Mouse (Mus musculus) ES-E14 (cell line): ENCODE measurements at regions not wholly inside any gene's neighbourhood (a gene's known extent, or its start where the extent isn't known, plus 50 kb on each side); places are given as distances from the start of the nearest gene placed in this dataset.

ENCODE experiments used
- DNase-seq: peaks from one replicate; pipeline ENCODE4 v3.0.0-alpha.2; 2013; ENCODE audit warnings: low read depth, low spot score
- H3K27ac ChIP-seq: 2 replicates; pipeline ENCODE4 v1.5.1; 2012; ENCODE audit warnings: low read depth, mild to moderate bottlenecking, low read length, moderate library complexity, mixed read lengths; ENCODE audit not compliant: poor library complexity, insufficient read depth, severe bottlenecking
- H3K36me3 ChIP-seq: 2 replicates; pipeline ENCODE4 v1.6.1; 2012; ENCODE audit warnings: mild to moderate bottlenecking, low read length, moderate library complexity, mixed read lengths; ENCODE audit not compliant: control insufficient read depth, poor library complexity, insufficient read depth, severe bottlenecking
- H3K4me1 ChIP-seq, 2 experiments: fragments of 150-350 bp in 1 of 2; sonication (generic) in 1 of 2; 2 replicates each; pipeline ENCODE4 v1.6.1; 2012; ENCODE audit warnings: low read length in 2 of 2, mild to moderate bottlenecking in 1 of 2, mixed read lengths in 1 of 2; ENCODE audit not compliant: control insufficient read depth in 2 of 2, insufficient read depth in 2 of 2, poor library complexity in 1 of 2
- H3K4me3 ChIP-seq, 2 experiments: fragments of 150-350 bp in 1 of 2; sonication (generic) in 1 of 2; 2 replicates each; pipeline ENCODE4 v1.5.1; 2012; ENCODE audit warnings: low read length in 2 of 2, low read depth in 1 of 2, mild to moderate bottlenecking in 1 of 2, mixed read lengths in 1 of 2; ENCODE audit not compliant: insufficient read depth in 1 of 2, poor library complexity in 1 of 2, severe bottlenecking in 1 of 2
- H3K9ac ChIP-seq: 2 replicates; pipeline ENCODE4 v1.6.1; 2012; ENCODE audit warnings: low read depth, mild to moderate bottlenecking, low read length, mixed read lengths; ENCODE audit not compliant: poor library complexity, insufficient read depth, severe bottlenecking
- H3K9me3 ChIP-seq: fragments of 150-350 bp; sonication (generic); 2 replicates; pipeline ENCODE4 v1.6.1; 2012; ENCODE audit warnings: low read depth, mild to moderate bottlenecking, low read length; ENCODE audit not compliant: control insufficient read depth, insufficient read depth
- CHD2 ChIP-seq: IDR thresholded peaks from 2 replicates; pipeline ENCODE4 v1.6.1; 2014; ENCODE audit warnings: mild to moderate bottlenecking, low read depth, low read length, inconsistent platforms
- HCFC1 ChIP-seq: IDR thresholded peaks from 2 replicates; pipeline ENCODE4 v1.6.1; 2012; ENCODE audit warnings: low read length, inconsistent platforms, borderline replicate concordance; ENCODE audit not compliant: insufficient read depth
- MAFK ChIP-seq: IDR thresholded peaks from 2 replicates; pipeline ENCODE4 v1.6.1; 2014; ENCODE audit warnings: mild to moderate bottlenecking, low read depth, low read length, inconsistent platforms; ENCODE audit not compliant: insufficient read depth
- ZC3H11A ChIP-seq: IDR thresholded peaks from 2 replicates; pipeline ENCODE4 v1.6.1; 2012; ENCODE audit warnings: low read depth, mild to moderate bottlenecking, inconsistent platforms, low read length, borderline replicate concordance
- ZNF384 ChIP-seq: IDR thresholded peaks from 2 replicates; pipeline ENCODE4 v1.6.1; 2012; ENCODE audit warnings: low read depth, low read length, inconsistent platforms
- in situ Hi-C, 2 experiments: fragments of 600-800 bp; cut with MboI; formaldehyde crosslinking; loops; one replicate each; pipeline ENCODE4 v1.15.1; 2025; ENCODE audit warnings: low sequenced_read_pairs in 2 of 2, inconsistent platforms in 1 of 2; ENCODE audit not compliant: unreplicated experiment in 2 of 2

DNA sequence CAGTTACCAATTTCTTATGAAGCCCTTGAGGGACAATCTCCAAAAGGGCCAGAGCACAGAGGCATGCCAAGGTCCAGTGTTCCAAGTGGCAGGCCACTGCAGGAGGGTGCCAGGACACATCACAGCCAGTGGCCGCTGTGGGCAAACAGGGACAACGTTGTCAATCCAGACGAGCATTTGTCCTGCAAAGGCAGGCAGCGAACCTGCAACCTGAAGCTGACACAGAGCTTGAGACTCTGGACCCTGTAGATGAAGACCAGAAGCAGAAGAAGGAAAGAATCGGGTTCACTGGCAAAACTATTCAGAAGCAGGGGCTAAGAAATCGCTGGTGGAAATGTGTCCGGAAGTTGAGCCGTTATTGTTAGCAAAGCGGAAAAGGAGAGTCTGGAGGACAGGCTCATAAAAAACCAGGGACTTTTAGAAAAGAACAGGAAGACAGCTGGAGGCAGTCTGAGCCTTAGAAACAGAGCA, 87.3 kb upstream of the Hmcn1 start:
- peaks cover 8% of the 10 kb centered on the region in 2 experiments for H3K4me1 ChIP-seq
- no peak overlapping the region for H3K9ac ChIP-seq
- H3K36me3 ChIP-seq = no peaks in the 10 kb centered on the region
- H3K4me3 ChIP-seq = 0 out of 4 replicates have a peak overlapping the region, but pooled peaks of 1 of the 2 experiments have one; percentile 1
- in situ Hi-C loops = loop anchor here in 1 of 2 experiments (25.0 kb wide), 1 partner anchor 257 kb away; the partner anchor contains the start of gene Ivns1abp
- DNase-seq = no peak
- TF ChIP-seq HCFC1 (no peak), ZNF384 (no peak), CHD2 (no peak), ZC3H11A (no peak), MAFK (no peak)
- H3K9me3 ChIP-seq = no peaks in the 10 kb centered on the region
- peak overlapping the region; percentile 73; the same call in 1 of the 2 replicates for H3K27ac ChIP-seq

DNA sequence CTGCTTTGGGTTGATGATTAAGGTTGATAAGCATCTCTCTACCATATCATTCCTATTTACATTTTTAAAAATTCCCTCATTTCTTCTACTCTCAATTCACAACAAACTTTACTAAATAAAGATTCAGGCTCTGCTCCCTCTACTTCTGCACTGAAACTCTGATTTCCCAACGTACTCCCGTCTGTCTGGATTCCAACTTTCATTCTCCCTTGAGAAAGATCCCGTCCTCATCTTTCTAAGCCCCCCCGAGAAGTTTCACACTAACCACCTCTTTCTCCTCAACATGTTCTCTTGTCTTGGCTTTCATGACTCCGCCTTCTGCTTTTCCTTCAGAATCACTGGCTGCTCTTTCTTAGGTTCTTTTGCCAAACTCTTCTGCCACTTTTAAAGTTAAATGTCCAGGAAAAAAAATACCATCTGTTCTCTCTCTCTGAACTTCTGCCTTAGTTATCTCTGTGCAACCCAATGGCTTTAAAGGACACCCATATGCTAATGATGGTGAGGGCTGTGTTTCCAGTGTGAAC, 89.3 kb upstream of the Hmcn1 start:
- in situ Hi-C loops = loop anchor here in 1 of 2 experiments (25.0 kb wide), 1 partner anchor 255 kb away; the partner anchor contains the start of gene Ivns1abp
- no peak for DNase-seq

DNA sequence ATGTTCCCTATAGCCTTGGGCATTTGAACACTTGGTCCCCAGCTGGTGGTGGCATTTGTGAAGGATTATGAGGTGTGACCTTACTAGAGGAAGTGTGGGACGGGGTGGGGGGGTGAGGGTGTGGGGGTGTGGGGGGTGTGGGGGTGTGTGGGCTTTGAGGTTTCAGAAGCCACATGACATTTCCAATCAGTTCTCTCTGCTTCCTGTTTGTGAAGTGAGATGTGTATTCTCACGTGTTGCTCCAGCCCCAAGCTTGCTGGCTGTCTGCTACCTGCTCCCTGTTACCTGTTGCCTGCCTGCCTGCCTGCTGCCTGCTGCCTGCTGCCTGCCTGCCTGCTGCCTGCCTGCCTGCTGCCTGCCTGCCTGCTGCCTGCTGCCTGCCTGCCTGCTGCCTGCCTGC, 90.6 kb upstream of the Hmcn1 start:
- in situ Hi-C loops = loop anchor here in 1 of 2 experiments (25.0 kb wide), 1 partner anchor 253 kb away; the partner anchor contains the start of gene Ivns1abp
- no peak for DNase-seq
- no peaks in the 10 kb centered on the region for H3K36me3 ChIP-seq
- TF ChIP-seq MAFK (no peak), HCFC1 (no peak)
- H3K27ac ChIP-seq = no peak overlapping the region
- H3K4me3 ChIP-seq = no peak overlapping the region
- H3K9me3 ChIP-seq = no peaks in the 10 kb centered on the region
- H3K4me1 ChIP-seq = peaks cover 8 to 12% of the 10 kb centered on the region in 2 experiments
- H3K9ac ChIP-seq = no peak overlapping the region

More for the DNA sequence above, 89.3 kb upstream of the Hmcn1 start:
- Histone ChIP-seq H3K4me1 (peaks cover 8 to 12% of the 10 kb centered on the region in 2 experiments), H3K9me3 (no peaks in the 10 kb centered on the region), H3K4me3 (no peak overlapping the region), H3K36me3 (no peaks in the 10 kb centered on the region), H3K27ac (no peak overlapping the region), H3K9ac (no peak overlapping the region)
- TF ChIP-seq MAFK = no peak
- no peak for TF ChIP-seq ZC3H11A
- TF ChIP-seq CHD2 = no peak
- TF ChIP-seq ZNF384 = no peak
- TF ChIP-seq HCFC1 = no peak

DNA sequence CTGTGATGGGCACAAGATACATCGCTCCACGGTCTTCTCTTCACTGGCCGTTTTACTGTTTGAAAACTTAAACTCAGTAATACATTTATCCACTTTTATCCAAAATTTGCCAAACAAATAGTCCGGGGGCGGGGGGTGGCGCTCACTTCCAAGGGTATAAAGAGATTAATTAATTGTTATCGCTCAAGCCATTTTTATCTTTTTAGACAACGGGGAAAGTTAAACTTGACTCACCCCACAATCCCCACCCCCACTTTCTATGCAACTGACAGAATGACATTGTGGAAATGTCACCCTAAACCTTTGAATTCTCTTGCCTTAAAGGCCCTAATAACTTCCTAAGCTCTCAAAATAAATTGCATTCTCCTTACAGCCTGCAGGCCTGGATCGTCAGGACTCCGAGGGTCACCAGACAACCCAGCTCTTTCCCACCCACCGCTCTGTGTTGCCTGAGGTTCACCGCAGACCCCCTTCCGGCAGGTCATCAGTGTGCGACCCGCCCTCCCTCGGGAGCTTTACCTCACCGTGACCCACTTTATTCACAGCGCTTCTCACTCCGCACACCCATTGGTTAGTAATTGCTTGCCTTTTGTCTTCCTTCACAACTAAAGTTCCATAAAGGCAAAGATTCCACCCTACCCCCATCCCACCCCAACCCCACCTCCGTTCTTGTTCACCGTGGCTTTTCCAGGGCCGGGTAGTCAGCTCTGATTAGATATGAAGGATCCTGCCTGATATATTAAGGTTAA, 93.0 kb upstream of the Hmcn1 start:
- Histone ChIP-seq H3K4me3 (peak overlapping the region in 1 of 2 experiments; percentile 8; a peak in 2 of 4 replicates), H3K9ac (no peak overlapping the region), H3K9me3 (no peaks in the 10 kb centered on the region), H3K4me1 (peaks cover 1 to 4% of the 10 kb centered on the region in 2 experiments; a peak in 2 of 4 replicates), H3K36me3 (no peaks in the 10 kb centered on the region), H3K27ac (no peak overlapping the region)
- DNase-seq = no peak
- in situ Hi-C loops = loop anchor here in 1 of 2 experiments (25.0 kb wide), 1 partner anchor 251 kb away; the partner anchor contains the start of gene Ivns1abp
- TF ChIP-seq ZC3H11A (no peak), ZNF384 (no peak), HCFC1 (no peak), CHD2 (no peak), MAFK (no peak)
